Mouse (Mus musculus) E14TG2a.4 (cell line): ENCODE results near the gene Mrpl47.

Experiments used
- CTCF ChIP-seq: conservative IDR thresholded peaks from 2 replicates; pipeline ENCODE4 v1.5.1; 2014; ENCODE audit warnings: low read length
- NANOG ChIP-seq: IDR thresholded peaks from 2 replicates; pipeline ENCODE4 v1.6.1; 2014; ENCODE audit warnings: borderline replicate concordance, low read length, mixed read lengths

DNA sequence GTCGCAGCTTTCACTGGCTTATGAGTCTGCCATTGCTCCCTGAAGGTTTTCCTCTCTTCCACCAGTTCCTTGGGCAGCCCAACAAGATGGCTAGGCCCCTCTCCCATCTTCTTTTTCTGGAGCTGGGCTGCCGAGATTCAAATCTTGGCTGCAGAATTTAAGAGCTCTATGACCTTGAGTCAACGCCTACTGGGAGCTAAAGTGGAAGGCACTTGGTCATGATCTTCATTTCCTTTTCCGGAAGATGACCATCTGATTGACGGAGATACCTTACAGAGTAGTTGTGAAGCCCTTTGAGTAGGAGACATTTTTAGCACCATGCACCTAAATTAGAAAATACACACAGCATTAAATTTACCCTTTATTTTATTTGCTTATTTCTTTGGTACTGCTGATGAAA, 1.1 kb upstream of the Mrpl47 start:
- no peak for TF ChIP-seq CTCF
- TF ChIP-seq NANOG, result no peak
